Mouse (Mus musculus) limb, embryonic 13.5 days (tissue): ENCODE data around the gene Dnah10. TPM values are rescaled to one million over a fixed set of nuclear protein-coding genes. Genes with fewer than 3 reads are reported as not detected.
"Not testable (repeated sequence)": the region's sequence is repeated elsewhere in the genome, so short reads cannot be mapped to it uniquely, and the experiment has no call there.

Source experiments
- ATAC-seq: fragments of 200-750 bp; cut with Nextera tagmentation; 2 replicates; pipeline ENCODE4 v1.8.0; 2017; ENCODE audit warnings: low read depth, moderate number of reproducible peaks, moderate TSS enrichment; ENCODE audit not compliant: low FRiP score
- H3K27ac ChIP-seq: fragments of 300-500 bp; sonication (generic); 2 replicates; pipeline ENCODE4 v1.5.1; 2015; ENCODE audit warnings: inconsistent platforms, mild to moderate bottlenecking, moderate library complexity
- H3K27me3 ChIP-seq: fragments of 300-500 bp; sonication (generic); 2 replicates; pipeline ENCODE4 v1.6.1; 2015; ENCODE audit warnings: mild to moderate bottlenecking, inconsistent platforms
- H3K36me3 ChIP-seq: fragments of 300-500 bp; sonication (generic); 2 replicates; pipeline ENCODE4 v1.6.1; 2015; ENCODE audit warnings: inconsistent platforms, mild to moderate bottlenecking, moderate library complexity
- H3K4me1 ChIP-seq: fragments of 300-500 bp; sonication (generic); 2 replicates; pipeline ENCODE4 v1.6.1; 2015; ENCODE audit warnings: inconsistent platforms
- H3K4me2 ChIP-seq: fragments of 300-500 bp; sonication (generic); replicated peaks from 2 replicates; pipeline ENCODE4 v1.6.1; 2015; ENCODE audit warnings: inconsistent platforms, mild to moderate bottlenecking, moderate library complexity
- H3K4me3 ChIP-seq: fragments of 300-500 bp; sonication (generic); 2 replicates; pipeline ENCODE4 v1.5.1; 2015; ENCODE audit warnings: moderate library complexity, mild to moderate bottlenecking, inconsistent platforms
- H3K9ac ChIP-seq: fragments of 300-500 bp; sonication (generic); 2 replicates; pipeline ENCODE4 v1.6.1; 2015; ENCODE audit warnings: mild to moderate bottlenecking, inconsistent platforms
- H3K9me3 ChIP-seq: fragments of 300-500 bp; sonication (generic); 2 replicates; pipeline ENCODE4 v1.6.1; 2016; ENCODE audit warnings: inconsistent platforms
- WGBS: fragments of 180-500 bp; shearing (Covaris S2); methylation state at CpG from one replicate; pipeline ENCODE4 v1.1.7; 2015; 5-methylcytosine and 5-hydroxymethylcytosine counted together
- polyA plus RNA-seq: library from polyadenylated mRNA; unstranded; fragments of >200 nt; fragmentation: Nextera tagmentation; extraction: Ambion mirVana; gene quantifications from 2 replicates; pipeline ENCODE4 v1.2.1, GENCODE M21; 2015

The Dnah10 gene
- polyA plus RNA-seq, 1 experiment from 2014 or later = 0.11 TPM

- peaks cover 7% of the 10 kb centered on the region; the same call in 1 of the 2 replicates for H3K9me3 ChIP-seq
- WGBS = 67% methylated on average over 18 of the region's 18 CpGs
- H3K4me1 ChIP-seq = no peaks in the 10 kb centered on the region
- H3K36me3 ChIP-seq = no peaks in the 10 kb centered on the region
- ATAC-seq = no peak
- H3K4me2 ChIP-seq = no peak overlapping the region
- H3K9ac ChIP-seq = no peak overlapping the region
- H3K27me3 ChIP-seq = no peaks in the 10 kb centered on the region
- H3K4me3 ChIP-seq = no peak overlapping the region
- H3K27ac ChIP-seq = no peak overlapping the region
Observed at GRCm38 (mm10) chr5:124761011-124761410, 36.1 kb downstream of the Dnah10 start.

- H3K4me1 ChIP-seq = no peaks in the 10 kb centered on the region
- no peaks in the 10 kb centered on the region for H3K36me3 ChIP-seq
- H3K4me3 ChIP-seq = no peak overlapping the region
- H3K27ac ChIP-seq = no peak overlapping the region
- H3K4me2 ChIP-seq = no peak overlapping the region
- H3K27me3 ChIP-seq = no peaks in the 10 kb centered on the region
- 97% methylated on average over 1 of the region's 1 CpGs for WGBS
- H3K9ac ChIP-seq = no peak overlapping the region
- ATAC-seq = no peak
- H3K9me3 ChIP-seq = peaks cover 7% of the 10 kb centered on the region; the same call in 1 of the 2 replicates
Observed at GRCm38 (mm10) chr5:124761787-124762186, 36.9 kb downstream of the Dnah10 start.

- 72% methylated on average over 3 of the region's 3 CpGs for WGBS
- H3K9me3 ChIP-seq = no peaks in the 10 kb centered on the region
- ATAC-seq = no peak
- H3K4me3 ChIP-seq = no peak overlapping the region
- H3K4me2 ChIP-seq = no peak overlapping the region
- no peaks in the 10 kb centered on the region for H3K27me3 ChIP-seq
- no peak overlapping the region for H3K27ac ChIP-seq
- no peaks in the 10 kb centered on the region for H3K4me1 ChIP-seq
- no peaks in the 10 kb centered on the region for H3K36me3 ChIP-seq
- H3K9ac ChIP-seq = no peak overlapping the region
Observed at GRCm38 (mm10) chr5:124774552-124774951, 49.7 kb downstream of the Dnah10 start.

GRCm38 (mm10) chr5:124776289-124776688 lies 51.4 kb downstream of the Dnah10 start:
- not testable (repeated sequence) for H3K27me3 ChIP-seq, H3K9me3 ChIP-seq, H3K36me3 ChIP-seq, ATAC-seq, H3K4me2 ChIP-seq, H3K9ac ChIP-seq, H3K4me3 ChIP-seq, H3K4me1 ChIP-seq, H3K27ac ChIP-seq
- WGBS = 89% methylated on average over 4 of the region's 4 CpGs

GRCm38 (mm10) chr5:124777178-124777709 lies 52.4 kb downstream of the Dnah10 start:
- H3K9me3 ChIP-seq = no peaks in the 10 kb centered on the region
- H3K36me3 ChIP-seq = no peaks in the 10 kb centered on the region
- H3K4me2 ChIP-seq = no peak overlapping the region
- H3K4me3 ChIP-seq = no peak overlapping the region
- H3K27ac ChIP-seq = no peak overlapping the region
- H3K4me1 ChIP-seq = no peaks in the 10 kb centered on the region
- ATAC-seq = no peak
- H3K9ac ChIP-seq = no peak overlapping the region
- WGBS = 62% methylated on average over 6 of the region's 6 CpGs
- no peaks in the 10 kb centered on the region for H3K27me3 ChIP-seq

- Histone ChIP-seq H3K9me3 (no peaks in the 10 kb centered on the region), H3K36me3 (no peaks in the 10 kb centered on the region), H3K4me2 (no peak overlapping the region), H3K27ac (no peak overlapping the region), H3K4me3 (no peak overlapping the region), H3K9ac (no peak overlapping the region), H3K27me3 (no peaks in the 10 kb centered on the region), H3K4me1 (no peaks in the 10 kb centered on the region)
- WGBS = 95% methylated on average over 7 of the region's 7 CpGs
- ATAC-seq = no peak
Observed at GRCm38 (mm10) chr5:124779926-124780325, 55.0 kb downstream of the Dnah10 start.

- H3K9me3 ChIP-seq = peaks cover 8% of the 10 kb centered on the region
- 79% methylated on average over 8 of the region's 8 CpGs for WGBS
- ATAC-seq = no peak
- H3K4me1 ChIP-seq = no peaks in the 10 kb centered on the region
- no peak overlapping the region for H3K4me2 ChIP-seq
- no peak overlapping the region for H3K4me3 ChIP-seq
- H3K27me3 ChIP-seq = no peaks in the 10 kb centered on the region
- H3K36me3 ChIP-seq = no peaks in the 10 kb centered on the region
- no peak overlapping the region for H3K9ac ChIP-seq
- no peak overlapping the region for H3K27ac ChIP-seq
Observed at GRCm38 (mm10) chr5:124781696-124782095, 56.8 kb downstream of the Dnah10 start.

GRCm38 (mm10) chr5:124785650-124786049 lies 60.8 kb downstream of the Dnah10 start:
- Histone ChIP-seq H3K9me3 (peaks cover 11% of the 10 kb centered on the region), H3K36me3 (no peaks in the 10 kb centered on the region), H3K4me2 (no peak overlapping the region), H3K27me3 (no peaks in the 10 kb centered on the region), H3K4me1 (no peaks in the 10 kb centered on the region), H3K4me3 (no peak overlapping the region), H3K9ac (no peak overlapping the region), H3K27ac (no peak overlapping the region)
- 85% methylated on average over 7 of the region's 7 CpGs for WGBS
- no peak for ATAC-seq

GRCm38 (mm10) chr5:124792112-124792511 lies 67.2 kb downstream of the Dnah10 start:
- 81% methylated on average over 7 of the region's 7 CpGs for WGBS
- no peak overlapping the region for H3K4me3 ChIP-seq

GRCm38 (mm10) chr5:124809708-124810366 lies 85.0 kb downstream of the Dnah10 start:
- peaks cover 4% of the 10 kb centered on the region; the same call in 1 of the 2 replicates for H3K9me3 ChIP-seq
- H3K4me1 ChIP-seq = no peaks in the 10 kb centered on the region
- no peak overlapping the region for H3K4me3 ChIP-seq
- H3K9ac ChIP-seq = no peak overlapping the region
- no peaks in the 10 kb centered on the region for H3K27me3 ChIP-seq
- WGBS = 78% methylated on average over 4 of the region's 4 CpGs
- H3K27ac ChIP-seq = no peak overlapping the region
- H3K36me3 ChIP-seq = no peaks in the 10 kb centered on the region
- no peak overlapping the region for H3K4me2 ChIP-seq
- no peak for ATAC-seq

More at GRCm38 (mm10) chr5:124792112-124792511, 67.2 kb downstream of the Dnah10 start:
- Histone ChIP-seq H3K27me3 (no peaks in the 10 kb centered on the region), H3K27ac (no peak overlapping the region), H3K4me2 (no peak overlapping the region), H3K9me3 (peaks cover 3% of the 10 kb centered on the region; the same call in 1 of the 2 replicates), H3K36me3 (no peaks in the 10 kb centered on the region), H3K9ac (no peak overlapping the region), H3K4me1 (no peaks in the 10 kb centered on the region)
- ATAC-seq = no peak

- Histone ChIP-seq H3K4me1 (no peaks in the 10 kb centered on the region), H3K27ac (no peak overlapping the region), H3K36me3 (no peaks in the 10 kb centered on the region), H3K9me3 (peaks cover 4% of the 10 kb centered on the region; the same call in 1 of the 2 replicates), H3K9ac (no peak overlapping the region), H3K27me3 (no peaks in the 10 kb centered on the region), H3K4me2 (no peak overlapping the region), H3K4me3 (no peak overlapping the region)
- 82% methylated on average over 12 of the region's 12 CpGs for WGBS
- ATAC-seq = no peak
Observed at GRCm38 (mm10) chr5:124812466-124812865, 87.6 kb downstream of the Dnah10 start.

GRCm38 (mm10) chr5:124814797-124815196 lies 89.9 kb downstream of the Dnah10 start:
- ATAC-seq = no peak
- no peaks in the 10 kb centered on the region for H3K4me1 ChIP-seq
- no peak overlapping the region for H3K27ac ChIP-seq
- no peak overlapping the region for H3K4me2 ChIP-seq
- no peak overlapping the region for H3K4me3 ChIP-seq
- no peak overlapping the region for H3K9ac ChIP-seq
- no peaks in the 10 kb centered on the region for H3K27me3 ChIP-seq
- 69% methylated on average over 5 of the region's 5 CpGs for WGBS
- peaks cover 5% of the 10 kb centered on the region for H3K9me3 ChIP-seq
- H3K36me3 ChIP-seq = no peaks in the 10 kb centered on the region

GRCm38 (mm10) chr5:124817050-124817449 lies 92.2 kb downstream of the Dnah10 start:
- H3K4me1 ChIP-seq = peaks cover 6% of the 10 kb centered on the region
- WGBS = 82% methylated on average over 15 of the region's 15 CpGs
- H3K4me2 ChIP-seq = no peak overlapping the region
- no peak overlapping the region for H3K4me3 ChIP-seq
- H3K36me3 ChIP-seq = no peaks in the 10 kb centered on the region
- ATAC-seq = no peak
- H3K9me3 ChIP-seq = peaks cover 5% of the 10 kb centered on the region; the same call in 1 of the 2 replicates
- no peak overlapping the region for H3K9ac ChIP-seq
- no peaks in the 10 kb centered on the region for H3K27me3 ChIP-seq
- no peak overlapping the region for H3K27ac ChIP-seq
